Mouse (Mus musculus) cerebellum, adult 9-11 months (tissue): ENCODE measurements at regions not wholly inside any gene's neighbourhood (a gene's known extent, or its start where the extent isn't known, plus 50 kb on each side); places are given as distances from the start of the nearest gene placed in this dataset.

ENCODE experiments used
- DNase-seq: peaks from one replicate; pipeline ENCODE4 v3.0.0; 2022

- DNase-seq: no peak
Observed at GRCm38 (mm10) chr8:34756916-34757315, 645.4 kb upstream of the Gm10131 start.

DNA sequence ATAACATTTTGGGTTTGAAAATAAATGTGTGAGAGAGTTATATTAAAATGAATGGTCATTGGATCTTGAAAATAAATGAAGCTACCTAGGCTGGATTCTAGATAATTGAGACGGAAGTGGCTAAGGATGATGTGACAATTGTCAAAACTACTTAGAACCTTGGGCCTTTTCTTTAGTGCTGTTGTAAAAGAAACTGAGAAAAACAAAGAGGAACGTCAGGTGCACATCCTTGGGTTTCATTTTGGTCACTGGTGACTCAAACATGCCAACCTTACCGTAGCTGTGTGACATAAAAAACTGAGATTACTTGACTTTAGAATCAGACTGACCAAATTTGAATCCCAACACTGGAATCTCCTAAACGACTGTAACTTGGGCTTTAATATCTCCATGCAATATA lies 644.6 kb upstream of the Gm10131 start:
- no peak for DNase-seq

DNA sequence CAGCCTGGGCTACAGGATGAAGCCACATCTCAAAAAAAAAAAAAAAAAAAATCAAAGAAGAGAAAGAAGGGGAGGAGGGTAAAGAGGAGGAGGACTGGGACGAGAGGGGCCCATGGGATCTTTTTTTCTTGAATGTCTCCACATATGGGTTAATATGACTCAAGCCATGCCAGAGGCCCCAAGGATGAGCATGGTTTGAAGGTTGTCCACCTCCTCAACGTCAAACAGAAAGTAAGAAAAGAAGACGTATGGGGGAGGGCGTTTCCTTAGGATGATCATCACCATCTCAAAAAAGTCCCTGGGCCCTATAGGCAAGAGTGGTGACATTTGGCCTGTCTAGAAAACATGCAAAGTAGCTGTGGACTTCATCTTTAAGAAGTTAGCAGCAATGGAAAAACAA lies 643.9 kb upstream of the Gm10131 start:
- DNase-seq: no peak

DNA sequence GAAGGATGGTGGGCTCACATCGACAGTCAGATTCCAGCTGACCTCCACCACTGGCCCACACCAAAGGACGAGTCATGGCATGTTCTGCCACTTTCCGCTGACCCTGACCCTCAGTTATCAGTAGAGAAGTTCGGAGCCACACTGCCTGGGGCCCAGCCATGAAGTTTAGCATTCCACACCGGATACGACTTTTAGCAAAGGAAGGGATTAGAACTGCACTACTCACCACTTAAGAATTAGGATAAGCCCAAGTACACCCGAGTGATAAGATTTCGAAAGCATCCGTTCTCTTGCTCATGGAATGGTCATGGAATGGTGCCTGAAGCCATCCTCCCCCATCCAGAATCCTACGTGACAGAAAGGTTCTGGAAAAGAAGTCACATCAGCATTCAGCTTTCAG lies 641.5 kb upstream of the Gm10131 start:
- DNase-seq: no peak

GRCm38 (mm10) chr8:34748521-34748920 lies 637.0 kb upstream of the Gm10131 start:
- DNase-seq: no peak

DNA sequence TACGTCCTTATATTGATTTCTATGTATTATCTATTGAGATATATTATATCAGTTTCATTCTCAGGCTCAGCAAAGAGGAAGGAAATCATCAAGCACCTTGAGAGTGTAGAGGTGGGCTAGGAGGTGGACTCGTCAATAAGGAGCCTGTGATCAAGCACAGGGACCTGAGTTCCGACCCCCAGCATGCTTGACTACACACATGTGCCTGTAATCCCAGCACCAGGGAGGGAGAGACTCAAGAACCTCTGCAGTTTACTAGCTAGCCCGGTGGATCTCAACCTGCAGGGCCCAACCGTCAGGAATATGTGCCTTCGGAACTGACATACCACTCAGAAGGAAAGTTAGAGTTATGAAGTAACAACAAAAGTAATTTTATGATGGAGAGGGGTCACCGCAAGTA lies 634.2 kb upstream of the Gm10131 start:
- no peak for DNase-seq

- no peak for DNase-seq
Observed at GRCm38 (mm10) chr8:34744682-34745081, 633.1 kb upstream of the Gm10131 start.

- no peak for DNase-seq
Observed at GRCm38 (mm10) chr8:34744179-34744578, 632.6 kb upstream of the Gm10131 start.

- DNase-seq: no peak
Observed at GRCm38 (mm10) chr8:34743137-34743536, 631.6 kb upstream of the Gm10131 start.

DNA sequence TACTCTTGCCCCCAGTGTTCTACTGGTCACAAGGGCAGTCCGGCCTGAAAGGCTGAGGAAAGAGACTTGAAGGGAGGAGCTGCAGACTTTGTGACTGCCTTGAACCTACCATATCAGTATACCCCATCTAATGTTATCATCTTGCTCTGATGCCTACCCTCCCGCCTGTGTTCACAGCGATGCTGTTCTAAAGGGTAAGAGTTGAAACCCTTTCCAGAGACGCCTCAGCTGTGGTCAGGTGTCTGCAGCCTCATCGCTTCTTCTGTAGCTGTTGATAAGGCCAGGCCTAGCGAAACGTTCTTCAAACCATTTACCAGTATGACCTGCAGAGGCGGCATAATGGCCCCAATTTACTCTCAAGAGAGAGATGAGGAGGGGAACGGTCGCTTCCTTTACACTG lies 629.3 kb upstream of the Gm10131 start:
- no peak for DNase-seq

DNA sequence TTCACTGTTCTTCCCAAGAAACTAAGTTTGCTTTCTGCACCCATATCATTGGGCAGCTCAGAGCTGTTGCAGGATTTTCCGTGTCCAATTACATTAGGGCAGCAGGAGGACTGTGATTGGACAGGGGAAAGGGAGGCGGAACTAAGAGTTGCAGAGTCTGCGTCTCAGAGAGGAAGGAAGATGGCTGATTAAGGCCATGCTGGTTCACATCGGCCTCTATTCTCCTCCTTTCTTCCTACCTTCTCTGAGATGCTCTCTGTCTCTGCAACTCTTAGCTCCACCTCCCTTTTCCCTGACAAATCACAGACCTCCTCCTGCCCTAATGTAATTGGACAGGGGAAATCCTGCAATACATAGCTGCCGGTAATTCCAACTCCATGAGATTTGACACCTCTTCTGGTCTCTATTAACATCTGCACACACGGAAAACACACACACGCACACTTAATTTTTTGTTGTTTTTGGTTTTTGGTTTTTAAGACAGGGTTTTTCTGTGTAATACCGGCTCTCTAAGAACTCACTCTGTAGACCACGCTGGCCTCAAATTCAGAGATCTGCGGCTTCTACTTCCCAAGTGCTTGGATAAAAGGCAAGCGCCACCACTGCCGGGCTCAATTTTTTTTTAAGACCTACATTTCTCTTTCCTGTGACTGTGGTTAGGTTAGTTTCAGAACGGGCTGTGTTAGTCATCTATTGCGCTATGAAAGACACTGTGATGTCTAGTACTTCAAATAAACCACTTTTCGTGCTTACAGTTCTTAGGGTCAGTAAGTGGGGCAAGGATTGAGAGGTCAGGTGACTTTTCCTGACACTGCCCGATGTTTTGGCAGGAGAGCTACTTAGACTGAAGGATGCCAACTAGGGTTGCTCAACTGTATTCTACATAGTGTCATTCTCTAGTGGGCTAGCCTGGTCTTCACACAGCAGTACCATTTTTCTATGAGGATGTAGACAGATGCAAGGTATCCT lies 628.6 kb upstream of the Gm10131 start:
- DNase-seq: no peak

DNA sequence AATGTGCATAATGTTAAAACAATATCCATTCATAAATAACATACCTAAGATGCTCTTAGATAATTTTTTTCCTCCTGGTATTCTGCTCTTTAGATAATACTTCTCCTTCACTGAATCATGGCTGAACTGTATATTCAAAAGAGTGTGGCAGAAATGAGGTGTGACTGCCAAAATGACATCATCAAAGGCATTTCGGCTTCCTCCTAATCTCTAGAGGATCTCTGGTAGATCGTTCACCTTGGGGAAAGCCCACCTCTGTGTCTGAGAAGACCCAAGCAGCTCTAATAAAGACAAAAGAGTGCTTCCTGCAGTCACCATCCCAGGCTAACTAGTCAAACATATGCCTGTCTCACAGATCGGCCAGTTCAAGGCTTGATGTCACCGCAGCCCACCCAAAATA lies 624.7 kb upstream of the Gm10131 start:
- no peak for DNase-seq

DNA sequence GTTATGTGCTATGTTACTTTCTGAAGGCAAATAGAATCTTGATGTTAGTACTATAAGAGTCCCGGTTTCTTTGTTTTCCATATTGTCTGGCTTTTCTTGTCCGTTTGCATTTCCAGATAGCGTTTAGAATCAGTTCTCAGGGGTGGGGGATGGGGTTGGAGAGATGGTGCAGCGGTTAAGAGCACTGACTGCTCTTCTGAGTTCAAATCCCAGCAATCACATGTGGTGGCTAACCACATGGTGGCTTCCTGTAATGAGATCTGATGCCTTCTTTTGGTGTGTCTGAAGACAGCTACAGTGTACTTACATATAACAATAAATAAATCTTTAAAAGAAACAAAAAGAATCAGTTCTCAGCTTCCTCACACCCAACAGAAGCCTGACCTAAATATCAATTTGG lies 623.5 kb upstream of the Gm10131 start:
- no peak for DNase-seq

DNA sequence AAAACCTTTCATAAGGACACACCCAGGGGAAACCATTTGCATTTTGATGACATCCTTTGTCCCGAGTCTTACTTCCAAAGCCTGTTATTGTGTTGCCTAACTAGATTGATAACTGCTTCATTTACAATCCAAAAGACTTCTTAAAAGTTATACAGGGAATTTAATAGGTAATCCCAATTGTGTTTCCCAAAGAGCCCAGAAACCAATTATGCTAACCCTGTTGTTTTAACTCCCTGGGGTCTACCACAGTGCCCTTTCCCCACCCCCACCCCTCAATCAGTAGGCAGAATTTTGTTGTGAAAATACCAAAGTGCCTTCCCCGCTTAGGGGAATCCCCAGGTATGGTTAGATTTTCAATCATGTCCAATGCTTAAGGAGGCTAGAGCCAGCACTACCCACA lies 621.3 kb upstream of the Gm10131 start:
- no peak for DNase-seq

GRCm38 (mm10) chr8:34732362-34732761 lies 620.8 kb upstream of the Gm10131 start:
- DNase-seq: no peak

DNA sequence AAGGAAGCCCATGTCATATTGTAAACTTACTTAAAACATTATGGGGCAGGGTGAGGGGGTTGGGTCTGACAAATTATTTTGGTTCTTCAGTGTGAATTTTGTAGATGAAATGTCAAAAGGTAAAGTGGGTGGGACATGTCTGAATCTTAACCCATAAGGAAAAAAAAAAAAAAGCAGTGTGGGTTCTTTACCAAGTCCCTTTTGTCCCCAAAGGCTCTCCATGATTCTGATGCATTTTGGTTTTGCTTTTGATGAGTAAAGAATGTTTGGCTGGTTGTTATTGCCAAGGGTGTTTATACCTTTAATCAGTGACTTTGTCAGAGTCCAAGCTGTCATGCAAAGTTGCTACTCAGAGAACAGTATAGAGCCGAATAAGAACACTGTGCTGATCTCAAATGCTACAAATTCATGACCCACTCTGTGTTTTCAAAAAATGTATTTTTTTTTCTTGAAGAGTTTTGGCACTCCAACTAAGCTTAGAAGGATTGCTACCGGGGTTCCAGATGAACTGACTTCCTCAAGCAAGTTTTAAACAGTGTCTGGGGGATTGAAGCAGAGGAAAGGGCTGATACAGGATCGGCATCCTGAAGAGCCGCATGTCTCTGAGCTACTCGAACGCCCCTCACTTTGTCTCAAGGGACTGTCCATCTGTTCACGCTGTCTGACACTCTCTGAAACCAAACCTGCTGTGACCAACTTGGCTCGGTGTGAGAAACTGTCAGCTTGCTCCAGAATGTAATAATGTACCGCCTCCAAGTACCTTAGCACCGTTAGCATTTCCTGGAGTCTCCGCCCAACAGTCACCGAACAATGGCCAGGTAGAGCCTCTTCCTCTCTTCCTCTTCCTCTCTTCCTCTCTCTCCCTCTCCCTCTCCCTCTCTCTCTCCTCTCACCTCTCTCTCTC lies 619.8 kb upstream of the Gm10131 start:
- DNase-seq: peak; percentile 45

GRCm38 (mm10) chr8:34729585-34729984 lies 618.0 kb upstream of the Gm10131 start:
- DNase-seq: no peak

DNA sequence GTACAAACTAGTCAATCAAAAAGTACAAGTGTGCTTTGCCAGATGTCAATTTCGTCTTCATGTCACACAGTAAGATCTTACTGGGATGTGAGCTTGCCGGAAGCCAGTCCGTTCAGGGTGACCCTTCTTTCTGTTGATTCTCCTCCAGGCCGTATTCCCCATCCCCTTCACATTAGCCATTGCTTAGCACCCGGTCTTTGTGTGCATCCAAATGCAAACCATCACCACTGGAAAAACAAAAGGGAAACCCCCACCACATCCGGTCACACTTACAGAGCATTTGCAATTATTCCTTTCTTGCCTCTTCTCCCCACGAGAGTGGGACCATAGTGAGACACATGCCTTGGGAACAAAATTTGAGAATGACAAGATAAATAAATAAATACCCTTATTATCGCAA lies 616.2 kb upstream of the Gm10131 start:
- no peak for DNase-seq

DNA sequence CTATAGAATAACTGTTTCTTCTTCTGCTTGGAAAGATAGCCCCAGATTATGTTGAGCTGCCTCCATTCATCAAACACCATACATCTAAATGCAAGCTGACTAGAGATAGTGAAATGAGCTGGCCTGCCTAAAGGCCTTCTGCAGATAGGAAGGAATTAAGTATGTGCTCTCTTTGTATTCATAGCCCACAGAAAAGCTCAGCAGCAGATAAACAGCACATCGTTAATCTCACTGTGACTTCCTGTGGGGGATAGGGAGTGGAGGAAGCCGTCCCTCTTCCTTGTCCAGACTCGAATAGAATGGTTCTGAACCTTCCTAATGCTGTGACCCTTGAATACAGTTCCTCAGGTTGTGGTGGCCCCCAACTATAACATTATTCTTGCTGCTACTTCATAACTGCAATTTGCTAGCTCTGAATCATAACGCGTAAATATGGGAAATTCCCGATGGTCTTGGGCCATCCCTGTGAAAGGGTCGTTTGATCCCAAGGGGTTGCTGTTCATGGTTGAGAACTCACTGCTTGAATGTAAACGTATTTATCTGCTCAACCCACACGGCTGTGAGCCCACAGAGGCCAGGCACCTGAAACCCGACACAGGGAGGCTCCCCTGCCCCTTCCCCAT lies 614.7 kb upstream of the Gm10131 start:
- no peak for DNase-seq

DNA sequence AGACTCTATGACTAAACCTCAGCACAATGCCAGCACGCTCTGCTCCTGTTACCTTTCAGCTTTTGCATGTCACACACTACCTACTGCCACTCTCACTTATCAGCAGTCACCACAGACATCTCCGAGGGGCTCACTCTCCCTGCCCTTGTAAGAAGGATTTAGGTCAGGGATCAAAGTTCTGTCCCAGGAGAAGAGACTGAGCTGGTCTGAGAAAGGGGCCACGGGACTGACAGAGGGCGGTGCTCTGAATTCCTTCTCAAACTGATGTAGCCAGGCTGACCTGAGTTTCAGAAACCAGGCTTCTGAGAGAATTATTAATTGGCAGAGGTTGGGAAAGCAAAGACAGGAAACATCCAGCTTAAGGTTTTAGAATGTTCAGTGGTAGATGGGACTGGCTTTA lies 614.0 kb upstream of the Gm10131 start:
- no peak for DNase-seq

- peak; percentile 76 for DNase-seq
Observed at GRCm38 (mm10) chr8:34709911-34710733, 598.6 kb upstream of the Gm10131 start.

- DNase-seq: peak; percentile 47
Observed at GRCm38 (mm10) chr8:34709316-34709715, 597.8 kb upstream of the Gm10131 start.
